Mouse (Mus musculus) heart, embryonic 12.5 days (tissue): Measurements from ENCODE around the gene Cep44. TPM values are rescaled to one million over a fixed set of nuclear protein-coding genes. Genes with fewer than 3 reads are reported as not detected.

Experiments
- ATAC-seq: fragments of 200-750 bp; cut with Nextera tagmentation; 2 replicates; pipeline ENCODE4 v1.8.0; 2017; ENCODE audit warnings: moderate TSS enrichment, moderate library complexity; ENCODE audit not compliant: insufficient number of reproducible peaks, low FRiP score
- H3K27ac ChIP-seq: fragments of 300-500 bp; sonication (generic); 2 replicates; pipeline ENCODE4 v1.5.1; 2016; ENCODE audit warnings: mild to moderate bottlenecking, moderate library complexity; ENCODE audit not compliant: poor library complexity, severe bottlenecking
- H3K27me3 ChIP-seq: fragments of 300-500 bp; sonication (generic); replicated peaks from 2 replicates; pipeline ENCODE4 v1.6.1; 2016; ENCODE audit warnings: mild to moderate bottlenecking, moderate library complexity
- H3K36me3 ChIP-seq: fragments of 300-500 bp; sonication (generic); 2 replicates; pipeline ENCODE4 v1.6.1; 2016; ENCODE audit warnings: mild to moderate bottlenecking, moderate library complexity
- H3K4me1 ChIP-seq: fragments of 300-500 bp; sonication (generic); replicated peaks from 2 replicates; pipeline ENCODE4 v1.6.1; 2016; ENCODE audit warnings: mild to moderate bottlenecking
- H3K4me2 ChIP-seq: fragments of 300-500 bp; sonication (generic); 2 replicates; pipeline ENCODE4 v1.6.1; 2016; ENCODE audit warnings: mild to moderate bottlenecking, moderate library complexity
- H3K4me3 ChIP-seq: fragments of 300-500 bp; sonication (generic); 2 replicates; pipeline ENCODE4 v1.5.1; 2016; ENCODE audit warnings: mild to moderate bottlenecking
- H3K9ac ChIP-seq: fragments of 300-500 bp; sonication (generic); 2 replicates; pipeline ENCODE4 v1.6.1; 2016; ENCODE audit warnings: mild to moderate bottlenecking, moderate library complexity
- H3K9me3 ChIP-seq: fragments of 300-500 bp; sonication (generic); replicated peaks from 2 replicates; pipeline ENCODE4 v1.6.1; 2016; ENCODE audit warnings: mild to moderate bottlenecking, moderate library complexity
- WGBS: fragments of 180-500 bp; shearing (Covaris S2); methylation state at CpG from one replicate; pipeline ENCODE4 v1.1.7; 2016; 5-methylcytosine and 5-hydroxymethylcytosine counted together
- polyA plus RNA-seq: library from polyadenylated mRNA; unstranded; fragments of >200 nt; fragmentation: Nextera tagmentation; extraction: Ambion mirVana; gene quantifications from 2 replicates; pipeline ENCODE4 v1.2.1, GENCODE M21; 2016

The Cep44 gene
- polyA plus RNA-seq, 1 experiment from 2014 or later = 28.2 TPM

- no peaks in the 10 kb centered on the region for H3K27me3 ChIP-seq
- H3K4me1 ChIP-seq = peaks cover 10% of the 10 kb centered on the region
- H3K4me3 ChIP-seq = no peak overlapping the region
- no peak overlapping the region for H3K4me2 ChIP-seq
- H3K9me3 ChIP-seq = no peaks in the 10 kb centered on the region
- no peak for ATAC-seq
- 82% methylated on average over 2 of the region's 2 CpGs for WGBS
- no peak overlapping the region for H3K27ac ChIP-seq
- peaks cover 20% of the 10 kb centered on the region for H3K36me3 ChIP-seq
- no peak overlapping the region for H3K9ac ChIP-seq
These were observed 3.0 kb downstream of the Cep44 start for GRCm38 (mm10) chr8:56547866-56548265.

- Histone ChIP-seq H3K27ac (no peak overlapping the region), H3K27me3 (no peaks in the 10 kb centered on the region), H3K9me3 (no peaks in the 10 kb centered on the region), H3K4me1 (no peaks in the 10 kb centered on the region), H3K9ac (no peak overlapping the region), H3K4me3 (no peak overlapping the region), H3K4me2 (no peak overlapping the region), H3K36me3 (peaks cover 57% of the 10 kb centered on the region)
- no peak for ATAC-seq
- 90% methylated on average over 7 of the region's 7 CpGs for whole genome bisulfite sequencing
These were observed 10.1 kb downstream of the Cep44 start for GRCm38 (mm10) chr8:56540706-56541105.

GRCm38 (mm10) chr8:56530359-56530758, 20.5 kb downstream of the Cep44 start:
- ATAC-seq = no peak
- WGBS = 7% methylated on average over 3 of the region's 3 CpGs
- no peak overlapping the region for H3K4me2 ChIP-seq

GRCm38 (mm10) chr8:56528869-56529268, 22.0 kb downstream of the Cep44 start:
- Histone ChIP-seq H3K9ac (no peak overlapping the region), H3K36me3 (peaks cover 16% of the 10 kb centered on the region), H3K9me3 (no peaks in the 10 kb centered on the region), H3K4me1 (no peaks in the 10 kb centered on the region), H3K4me2 (no peak overlapping the region), H3K27me3 (no peaks in the 10 kb centered on the region), H3K4me3 (no peak overlapping the region), H3K27ac (no peak overlapping the region)
- 66% methylated on average over 6 of the region's 6 CpGs for WGBS
- no peak for ATAC-seq

More at GRCm38 (mm10) chr8:56530359-56530758, 20.5 kb downstream of the Cep44 start:
- Histone ChIP-seq H3K27ac (no peak overlapping the region), H3K4me3 (no peak overlapping the region), H3K36me3 (peaks cover 16% of the 10 kb centered on the region), H3K27me3 (no peaks in the 10 kb centered on the region), H3K9ac (no peak overlapping the region), H3K9me3 (no peaks in the 10 kb centered on the region), H3K4me1 (no peaks in the 10 kb centered on the region)

GRCm38 (mm10) chr8:56521051-56521450, 29.8 kb downstream of the Cep44 start:
- no peaks in the 10 kb centered on the region for H3K4me1 ChIP-seq
- no peaks in the 10 kb centered on the region for H3K36me3 ChIP-seq
- H3K9me3 ChIP-seq = peaks cover 4% of the 10 kb centered on the region; the same call in 1 of the 2 replicates
- no peaks in the 10 kb centered on the region for H3K27me3 ChIP-seq
- 75% methylated on average over 4 of the region's 4 CpGs for WGBS
- no peak for ATAC-seq
- no peak overlapping the region for H3K4me3 ChIP-seq
- H3K9ac ChIP-seq = no peak overlapping the region
- H3K27ac ChIP-seq = no peak overlapping the region
- no peak overlapping the region for H3K4me2 ChIP-seq

GRCm38 (mm10) chr8:56520249-56520648, 30.6 kb downstream of the Cep44 start:
- peaks cover 4% of the 10 kb centered on the region; the same call in 1 of the 2 replicates for H3K9me3 ChIP-seq
- H3K27me3 ChIP-seq = no peaks in the 10 kb centered on the region
- H3K4me3 ChIP-seq = no peak overlapping the region
- no peak overlapping the region for H3K27ac ChIP-seq
- no peak overlapping the region for H3K9ac ChIP-seq
- WGBS = 73% methylated on average over 2 of the region's 2 CpGs
- H3K4me2 ChIP-seq = no peak overlapping the region
- no peak for ATAC-seq
- H3K36me3 ChIP-seq = no peaks in the 10 kb centered on the region
- no peaks in the 10 kb centered on the region for H3K4me1 ChIP-seq

- Histone ChIP-seq H3K9me3 (peaks cover 4% of the 10 kb centered on the region; the same call in 1 of the 2 replicates), H3K4me1 (no peaks in the 10 kb centered on the region), H3K4me3 (no peak overlapping the region), H3K9ac (no peak overlapping the region), H3K36me3 (no peaks in the 10 kb centered on the region), H3K4me2 (no peak overlapping the region), H3K27me3 (no peaks in the 10 kb centered on the region), H3K27ac (no peak overlapping the region)
- ATAC-seq = no peak
- WGBS = 65% methylated on average over 6 of the region's 6 CpGs
These were observed 32.0 kb downstream of the Cep44 start for GRCm38 (mm10) chr8:56518848-56519247.

GRCm38 (mm10) chr8:56508952-56509479, 41.8 kb downstream of the Cep44 start:
- H3K4me1 ChIP-seq = no peaks in the 10 kb centered on the region
- ATAC-seq = no peak
- H3K9me3 ChIP-seq = no peaks in the 10 kb centered on the region
- H3K36me3 ChIP-seq = no peaks in the 10 kb centered on the region
- no peaks in the 10 kb centered on the region for H3K27me3 ChIP-seq
- H3K27ac ChIP-seq = no peak overlapping the region
- H3K4me3 ChIP-seq = no peak overlapping the region
- H3K4me2 ChIP-seq = no peak overlapping the region
- WGBS = 68% methylated on average over 4 of the region's 4 CpGs
- no peak overlapping the region for H3K9ac ChIP-seq

- Histone ChIP-seq H3K9ac (no peak overlapping the region), H3K9me3 (no peaks in the 10 kb centered on the region), H3K27me3 (no peaks in the 10 kb centered on the region), H3K4me2 (no peak overlapping the region), H3K4me1 (no peaks in the 10 kb centered on the region), H3K4me3 (no peak overlapping the region), H3K36me3 (no peaks in the 10 kb centered on the region), H3K27ac (no peak overlapping the region)
- ATAC-seq = no peak
- WGBS = 72% methylated on average over 3 of the region's 3 CpGs
These were observed 42.4 kb downstream of the Cep44 start for GRCm38 (mm10) chr8:56508318-56508951.

- ATAC-seq = no peak
These were observed 48.9 kb downstream of the Cep44 start for GRCm38 (mm10) chr8:56501911-56502310.

GRCm38 (mm10) chr8:56489496-56489895, 61.4 kb downstream of the Cep44 start:
- no peaks in the 10 kb centered on the region for H3K36me3 ChIP-seq
- no peak for ATAC-seq

More at GRCm38 (mm10) chr8:56501911-56502310, 48.9 kb downstream of the Cep44 start:
- no peaks in the 10 kb centered on the region for H3K27me3 ChIP-seq
- no peaks in the 10 kb centered on the region for H3K9me3 ChIP-seq
- H3K9ac ChIP-seq = no peak overlapping the region
- H3K4me3 ChIP-seq = no peak overlapping the region
- H3K4me1 ChIP-seq = no peaks in the 10 kb centered on the region
- no peak overlapping the region for H3K27ac ChIP-seq
- H3K4me2 ChIP-seq = no peak overlapping the region
- H3K36me3 ChIP-seq = no peaks in the 10 kb centered on the region

GRCm38 (mm10) chr8:56486006-56486405, 64.8 kb downstream of the Cep44 start:
- Histone ChIP-seq H3K27ac (no peak overlapping the region), H3K36me3 (no peaks in the 10 kb centered on the region), H3K27me3 (no peaks in the 10 kb centered on the region), H3K9me3 (no peaks in the 10 kb centered on the region), H3K4me3 (no peak overlapping the region), H3K9ac (no peak overlapping the region), H3K4me1 (no peaks in the 10 kb centered on the region), H3K4me2 (no peak overlapping the region)
- no peak for ATAC-seq
- 40% methylated on average over 3 of the region's 3 CpGs for WGBS

More at GRCm38 (mm10) chr8:56489496-56489895, 61.4 kb downstream of the Cep44 start:
- Histone ChIP-seq H3K27ac (no peak overlapping the region), H3K27me3 (no peaks in the 10 kb centered on the region), H3K9me3 (no peaks in the 10 kb centered on the region), H3K4me2 (no peak overlapping the region), H3K4me3 (no peak overlapping the region), H3K9ac (no peak overlapping the region), H3K4me1 (no peaks in the 10 kb centered on the region)
- WGBS = 41% methylated on average over 2 of the region's 2 CpGs
